Mouse (Mus musculus) left cerebral cortex, postnatal 10 days (tissue): ENCODE results near the gene Caskin2. TPM values are rescaled to one million over a fixed set of nuclear protein-coding genes. Genes with fewer than 3 reads are reported as not detected.
"Not testable (repeated sequence)": the region's sequence is repeated elsewhere in the genome, so short reads cannot be mapped to it uniquely, and the experiment has no call there.

Experiments used
- DNase-seq, 2 experiments: peaks; one replicate each; pipeline ENCODE4 v3.0.0; 2021 to 2022; ENCODE audit warnings: low spot score in 2 of 2, mixed read lengths in 1 of 2; ENCODE audit errors: extremely low spot score in 1 of 2
- intact Hi-C: fragments of 180-260 bp; cut with DNase I; formaldehyde crosslinking; loops from one replicate; pipeline ENCODE4 v1.15.1; 2025
- total RNA-seq, 2 experiments: library from RNA; stranded (reverse); gene quantifications; 2 replicates each; pipeline ENCODE4 v1.2.3; 2021

The Caskin2 gene
- total RNA-seq, 2 experiments from 2014 or later, result 15.7 to 17.7 TPM

DNA sequence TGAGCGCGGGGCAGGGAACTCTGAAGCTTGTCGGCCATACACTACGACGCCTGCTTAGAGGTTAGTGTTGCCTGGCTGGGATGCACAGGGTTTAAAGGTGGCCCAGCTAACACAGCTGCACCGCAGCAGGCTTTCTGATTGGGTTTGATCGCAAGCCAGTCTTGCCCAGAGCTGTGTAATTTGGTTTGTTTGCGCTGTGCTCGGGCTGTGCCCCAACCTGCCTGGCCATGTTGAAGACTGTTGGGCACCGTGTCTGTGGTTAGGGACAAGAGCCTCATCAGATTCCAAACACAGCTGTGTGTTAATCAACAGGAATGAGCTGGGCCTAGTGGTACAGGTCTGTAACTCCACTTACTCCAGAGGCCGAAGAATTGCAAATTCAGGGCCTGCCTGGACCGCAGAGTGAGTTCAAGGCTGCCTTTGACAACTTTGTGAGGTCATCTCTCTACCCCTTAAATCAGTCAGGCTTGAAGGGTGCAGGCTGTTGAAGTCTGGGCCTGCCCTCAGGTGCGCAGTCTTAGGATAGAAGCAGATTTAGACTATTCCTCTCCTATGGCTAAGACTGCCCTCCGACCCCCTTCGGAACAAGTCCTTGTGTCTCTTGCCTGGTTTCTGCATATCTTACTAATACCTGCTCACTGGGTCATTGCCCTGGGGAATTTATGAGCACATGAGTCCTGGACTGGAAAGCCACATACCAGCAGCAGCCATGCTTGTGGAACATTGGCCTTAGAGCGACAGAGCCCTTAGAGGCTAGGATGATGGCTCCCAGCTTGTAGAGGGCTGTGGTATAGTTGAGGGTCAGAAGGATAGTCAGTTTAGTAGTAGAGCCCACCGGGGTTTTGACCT, 35.7 kb downstream of the Caskin2 start:
- DNase-seq, result peak in 1 of 2 experiments; percentile 18

DNA sequence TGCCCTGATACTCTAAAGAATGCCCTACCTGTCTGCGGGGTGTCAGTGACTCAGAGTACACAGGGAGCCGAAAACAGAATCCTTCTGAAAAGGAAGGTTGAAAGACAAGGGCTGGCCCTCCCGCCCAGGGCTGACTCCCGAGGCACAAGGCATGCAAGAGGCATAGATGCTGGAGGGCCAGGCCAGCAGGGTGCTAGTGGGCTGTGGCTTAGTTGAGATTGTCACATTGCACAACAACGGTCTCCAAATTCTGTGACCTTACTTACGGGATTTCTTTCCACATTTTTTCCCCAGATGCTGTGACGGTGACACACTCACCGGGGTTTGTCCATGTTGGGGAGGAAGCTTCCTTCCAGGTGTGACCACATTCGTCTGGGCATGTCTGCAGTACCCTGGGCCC, 36.5 kb downstream of the Caskin2 start:
- intact Hi-C loops, result loop anchor here (5.0 kb wide), 1 partner anchor 35 kb away; the partner anchor contains the start of genes Caskin2 and Tsen54
- peak in 1 of 2 experiments; percentile 18 for DNase-seq

More for the DNA sequence above, 35.7 kb downstream of the Caskin2 start:
- intact Hi-C loops, result loop anchor here (5.0 kb wide), 1 partner anchor 35 kb away; the partner anchor contains the start of genes Caskin2 and Tsen54

- DNase-seq, result peak in 1 of 2 experiments; percentile 30
- intact Hi-C loops, result loop anchor here (5.0 kb wide), 1 partner anchor 36 kb away; the partner anchor contains the start of genes Caskin2 and Tsen54
Measured at GRCm38 (mm10) chr11:115775821-115776665, 37.4 kb downstream of the Caskin2 start.

DNA sequence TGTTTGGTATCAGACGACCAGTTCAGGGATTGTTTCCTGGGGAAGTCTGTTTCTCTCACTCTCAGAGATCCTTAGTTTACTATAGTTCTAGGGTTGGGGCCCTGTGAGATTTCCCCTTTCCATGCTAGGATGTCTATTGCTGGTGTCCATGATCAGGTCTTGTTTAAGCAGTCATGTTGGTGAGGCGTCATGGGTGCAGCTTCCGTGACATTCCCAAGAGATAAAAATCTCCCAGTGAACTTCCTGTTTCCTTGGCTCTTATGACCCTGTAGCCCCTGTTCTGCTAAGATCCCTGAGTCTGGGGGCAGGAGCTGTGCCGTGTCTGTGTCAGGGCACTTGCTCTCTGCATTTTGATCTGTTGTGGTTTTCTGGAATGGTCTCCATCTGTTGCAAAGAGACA, 38.8 kb downstream of the Caskin2 start:
- intact Hi-C loops, result loop anchor here (5.0 kb wide), 1 partner anchor 38 kb away; the partner anchor contains the start of genes Caskin2 and Tsen54
- DNase-seq, result no peak

DNA sequence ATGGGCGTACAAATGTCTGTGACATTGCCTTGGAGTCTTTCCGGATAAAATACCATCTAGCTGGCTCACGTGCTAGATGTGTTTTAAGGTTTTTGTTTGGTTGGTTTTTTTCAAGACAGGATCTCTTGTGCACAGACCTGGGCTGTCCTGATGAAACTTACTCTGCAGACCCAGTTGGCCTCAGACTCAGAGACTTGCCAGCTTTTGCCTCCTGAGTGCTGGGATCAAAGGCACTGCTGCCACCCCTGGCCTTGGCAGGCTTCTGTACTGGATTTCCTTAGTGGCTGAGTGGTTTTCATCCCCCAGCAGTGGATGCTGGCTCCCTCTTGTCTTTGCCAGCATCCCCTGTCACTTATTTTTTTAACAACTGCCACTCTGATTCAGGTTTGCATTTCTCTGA, 44.5 kb downstream of the Caskin2 start:
- DNase-seq, result no peak
- intact Hi-C loops, result no loop called here

- intact Hi-C loops, result no loop called here
- no peak for DNase-seq
Measured at GRCm38 (mm10) chr11:115766981-115767380, 46.5 kb downstream of the Caskin2 start.

DNA sequence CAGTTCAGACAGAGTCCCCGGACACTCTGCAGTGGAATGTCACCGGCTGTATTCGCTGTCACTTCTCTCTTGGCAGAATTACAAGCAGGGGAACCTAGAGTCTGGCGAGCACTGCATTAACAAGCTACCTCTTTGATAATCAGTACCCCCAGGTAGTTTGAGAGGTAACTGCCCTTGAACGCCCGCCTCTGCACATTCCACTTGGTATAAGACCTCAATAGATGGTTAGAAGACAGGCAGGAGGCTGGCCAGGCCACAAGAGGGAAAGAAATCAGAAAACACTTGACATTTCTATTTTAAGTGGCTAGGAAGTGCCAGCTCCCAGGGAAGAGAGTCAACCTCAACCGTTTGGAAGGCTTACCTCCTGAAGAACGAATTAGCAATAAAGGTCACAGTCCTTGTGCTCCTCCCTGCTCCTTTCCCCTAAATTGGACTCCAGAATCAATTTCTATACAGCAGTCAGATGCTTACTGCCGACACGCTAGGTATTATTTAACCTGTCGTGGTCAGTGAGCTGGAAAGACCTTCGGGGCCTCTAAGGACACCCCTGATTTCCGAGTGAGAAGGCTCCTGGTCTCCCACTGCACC, 47.0 kb downstream of the Caskin2 start:
- no peak for DNase-seq
- intact Hi-C loops, result no loop called here

DNA sequence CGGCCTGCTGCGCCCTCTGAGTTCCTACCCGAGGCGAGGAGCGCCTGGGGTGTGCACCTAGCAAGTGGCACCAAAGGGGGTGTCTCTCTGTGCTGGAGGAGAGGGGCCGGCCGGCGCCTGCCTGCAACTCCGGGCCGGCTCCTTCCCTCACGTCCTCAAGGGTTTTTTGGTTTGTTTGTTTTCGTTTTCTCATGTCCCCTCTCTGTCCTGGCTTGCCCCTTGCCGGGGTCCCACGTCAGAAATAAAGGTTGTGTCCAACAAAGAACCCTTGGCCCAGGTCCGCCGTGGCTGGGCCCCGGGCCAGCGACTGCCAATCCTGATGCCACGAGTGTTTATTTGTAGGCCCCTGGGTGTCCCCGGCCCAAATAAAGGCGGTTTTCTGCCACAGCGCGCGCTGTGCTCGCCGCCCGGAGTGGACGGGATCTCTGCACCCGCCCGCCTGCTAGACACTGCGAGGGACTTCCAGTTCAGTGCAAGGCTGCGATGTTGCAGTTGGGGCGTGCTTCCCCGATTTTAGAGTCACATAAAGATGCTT, 47.8 kb downstream of the Caskin2 start:
- intact Hi-C loops, result no loop called here
- DNase-seq, result peak in 1 of 2 experiments; percentile 67

DNA sequence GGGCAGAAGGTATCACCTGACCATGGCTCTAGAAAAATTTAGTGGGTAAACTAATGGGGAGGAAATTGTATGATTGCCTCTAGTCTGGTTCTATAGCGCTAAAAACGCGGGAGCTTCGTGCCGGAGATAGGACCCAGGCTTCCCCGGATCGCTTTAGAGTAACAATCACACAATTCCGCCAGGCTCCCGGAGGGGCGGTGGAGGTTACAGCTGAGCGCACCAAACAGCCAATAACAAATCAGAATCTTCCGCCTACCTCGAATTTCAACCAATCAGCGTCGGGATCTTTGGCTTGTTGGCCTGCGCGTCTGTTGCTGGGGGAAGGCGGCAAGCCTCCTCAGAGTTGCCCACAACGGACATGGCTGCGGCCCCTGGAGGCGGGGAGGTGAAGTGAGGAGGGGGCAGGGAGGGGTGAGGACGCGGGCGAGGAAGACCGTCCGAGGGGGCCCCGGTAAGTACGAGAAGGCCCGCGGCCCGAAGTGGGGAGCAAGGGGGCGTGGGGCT, 48.3 kb downstream of the Caskin2 start, which contains the start of gene Tmem94:
Gene Tmem94, plus strand, starts transcription at position 331 of the 504 bp plus-strand sequence.
- intact Hi-C loops, result no loop called here

GRCm38 (mm10) chr11:115764698-115765097, 48.7 kb downstream of the Caskin2 start:
- intact Hi-C loops, result no loop called here
- DNase-seq, result no peak

More for the DNA sequence above, 48.3 kb downstream of the Caskin2 start, which contains the start of gene Tmem94:
- DNase-seq, result peak; percentile 95 to 98

DNA sequence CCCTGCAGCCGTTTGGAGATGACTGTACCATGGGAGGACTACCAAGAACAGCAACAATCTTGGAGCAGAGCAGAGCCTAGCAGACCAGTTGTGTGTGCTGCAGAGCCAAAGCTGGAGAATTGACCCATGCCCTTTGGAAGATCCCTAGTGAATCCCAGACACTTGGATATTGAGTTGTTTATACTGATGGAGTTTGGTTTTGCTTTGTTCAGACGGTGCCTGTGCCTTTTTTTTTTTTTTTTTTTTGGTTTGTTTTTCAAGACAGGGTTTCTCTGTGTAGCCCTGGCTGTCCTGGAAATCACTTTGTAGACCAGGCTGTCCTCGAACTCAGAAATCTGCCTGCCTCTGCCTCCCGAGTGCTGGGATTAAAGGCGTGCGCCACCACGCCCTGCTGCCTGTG, 51.3 kb downstream of the Caskin2 start:
- intact Hi-C loops, DNase-seq: not testable (repeated sequence)

DNA sequence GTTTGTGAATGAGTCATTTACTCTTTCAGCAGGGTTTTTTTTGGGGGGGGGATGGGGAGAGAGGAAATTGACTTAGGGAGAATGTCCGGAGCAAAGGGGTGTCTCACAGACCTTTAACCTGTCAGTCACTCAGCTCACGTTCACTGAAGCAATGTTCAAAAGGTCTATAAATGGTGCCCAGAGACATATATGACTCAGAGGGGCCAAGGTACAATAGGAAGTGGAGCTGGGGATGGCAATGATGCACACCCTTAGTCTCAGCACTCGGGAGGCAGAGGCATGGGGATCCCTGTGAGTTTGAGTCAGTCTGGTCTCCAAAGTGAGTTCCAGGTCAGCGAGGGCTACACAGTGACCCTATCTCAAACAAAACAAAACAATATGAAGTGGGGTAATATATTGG, 60.0 kb downstream of the Caskin2 start:
- intact Hi-C loops, result no loop called here
- DNase-seq, result no peak

- intact Hi-C loops, result no loop called here
- DNase-seq, result no peak
Measured at GRCm38 (mm10) chr11:115752653-115753052, 60.8 kb downstream of the Caskin2 start.

DNA sequence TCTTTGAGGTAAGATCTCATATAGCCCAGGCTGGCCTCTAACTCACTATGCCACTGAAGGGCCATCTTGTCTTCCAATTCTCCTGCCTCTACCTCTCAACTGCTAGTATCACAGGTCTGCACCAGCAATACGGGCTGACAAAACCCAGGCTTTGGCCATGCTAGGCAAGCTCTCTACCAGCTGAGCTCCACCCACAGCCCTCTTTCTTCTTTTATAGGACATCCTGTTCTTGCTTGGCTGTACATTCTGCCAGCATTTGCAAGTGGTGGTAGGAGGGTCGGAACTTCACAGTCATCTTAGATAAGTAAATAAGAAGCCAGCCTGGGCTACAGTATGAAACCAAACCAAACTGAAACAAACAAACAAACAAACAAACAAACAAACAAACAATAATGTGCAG, 61.7 kb downstream of the Caskin2 start:
- intact Hi-C loops, result no loop called here

GRCm38 (mm10) chr11:115749834-115750233, 63.6 kb downstream of the Caskin2 start:
- intact Hi-C loops, result no loop called here

More for the DNA sequence above, 61.7 kb downstream of the Caskin2 start:
- DNase-seq, result no peak

More at GRCm38 (mm10) chr11:115749834-115750233, 63.6 kb downstream of the Caskin2 start:
- peak in 1 of 2 experiments; percentile 22 for DNase-seq
